Mouse (Mus musculus) heart, embryonic 10.5 days (tissue): Measurements from ENCODE around the gene Gm20518. TPM values are rescaled to one million over a fixed set of nuclear protein-coding genes. Genes with fewer than 3 reads are reported as not detected.

ENCODE experiments used
- DNase-seq: peaks from one replicate; pipeline ENCODE4 v3.0.0-alpha.2; 2017; ENCODE audit warnings: low spot score
- H3K27ac ChIP-seq: fragments of 300-500 bp; sonication (generic); 2 replicates; pipeline ENCODE4 v1.5.1; 2016; ENCODE audit warnings: mild to moderate bottlenecking
- H3K27me3 ChIP-seq: fragments of 300-500 bp; sonication (generic); 2 replicates; pipeline ENCODE4 v1.6.1; 2016; ENCODE audit warnings: mild to moderate bottlenecking; ENCODE audit not compliant: poor library complexity, insufficient read depth, severe bottlenecking
- H3K36me3 ChIP-seq: fragments of 300-500 bp; sonication (generic); 2 replicates; pipeline ENCODE4 v1.6.1; 2016; ENCODE audit warnings: mild to moderate bottlenecking, moderate library complexity
- H3K4me1 ChIP-seq: fragments of 300-500 bp; sonication (generic); 2 replicates; pipeline ENCODE4 v1.6.1; 2016; ENCODE audit warnings: mild to moderate bottlenecking
- H3K4me3 ChIP-seq: fragments of 300-500 bp; sonication (generic); 2 replicates; pipeline ENCODE4 v1.5.1; 2016; ENCODE audit warnings: mild to moderate bottlenecking, moderate library complexity
- H3K9me3 ChIP-seq: fragments of 300-500 bp; sonication (generic); 2 replicates; pipeline ENCODE4 v1.6.1; 2016; ENCODE audit warnings: mild to moderate bottlenecking, moderate library complexity
- WGBS: fragments of 180-500 bp; shearing (Covaris S2); methylation state at CpG from one replicate; pipeline ENCODE4 v1.1.7; 2016; 5-methylcytosine and 5-hydroxymethylcytosine counted together
- polyA plus RNA-seq: library from polyadenylated mRNA; unstranded; fragments of >200 nt; fragmentation: Nextera tagmentation; extraction: Ambion mirVana; gene quantifications from 2 replicates; pipeline ENCODE4 v1.2.1, GENCODE M21; 2016

Gm20518 gene
- polyA plus RNA-seq, 1 experiment from 2014 or later: 0.25 TPM

GRCm38 (mm10) chr16:17927351-17928082, 36.0 kb upstream of the Gm20518 start:
- no peak for DNase-seq
- WGBS: under 1% methylated on average over 71 of the region's 72 CpGs
- peaks cover 21% of the 10 kb centered on the region for H3K36me3 ChIP-seq
- peaks cover 32% of the 10 kb centered on the region for H3K4me1 ChIP-seq
- H3K27me3 ChIP-seq: peaks cover 5% of the 10 kb centered on the region; the same call in 1 of the 2 replicates
- no peaks in the 10 kb centered on the region for H3K9me3 ChIP-seq
- peak overlapping the region; percentile 91 for H3K4me3 ChIP-seq
- peak overlapping the region; percentile 93 for H3K27ac ChIP-seq

GRCm38 (mm10) chr16:17922163-17922538, 30.7 kb upstream of the Gm20518 start:
- DNase-seq: no peak
- no peaks in the 10 kb centered on the region for H3K9me3 ChIP-seq
- H3K27me3 ChIP-seq: peaks cover 43% of the 10 kb centered on the region
- peaks cover 21% of the 10 kb centered on the region for H3K36me3 ChIP-seq
- 1% methylated on average over 14 of the region's 14 CpGs for WGBS
- H3K27ac ChIP-seq: peak overlapping the region; percentile 93
- H3K4me1 ChIP-seq: peaks cover 32% of the 10 kb centered on the region
- peak overlapping the region; percentile 82 for H3K4me3 ChIP-seq

GRCm38 (mm10) chr16:17921325-17922162, 30.1 kb upstream of the Gm20518 start:
- Histone ChIP-seq H3K27ac (peak overlapping the region; percentile 93), H3K36me3 (peaks cover 20% of the 10 kb centered on the region), H3K9me3 (no peaks in the 10 kb centered on the region), H3K4me1 (peaks cover 27% of the 10 kb centered on the region), H3K27me3 (peaks cover 48% of the 10 kb centered on the region), H3K4me3 (peak overlapping the region; percentile 82)
- WGBS: 3% methylated on average over 47 of the region's 47 CpGs
- DNase-seq: peak; percentile 97

- Histone ChIP-seq H3K9me3 (no peaks in the 10 kb centered on the region), H3K36me3 (peaks cover 11% of the 10 kb centered on the region), H3K4me3 (peak overlapping the region; percentile 82), H3K27me3 (peaks cover 53% of the 10 kb centered on the region), H3K27ac (peak overlapping the region; percentile 5), H3K4me1 (peaks cover 27% of the 10 kb centered on the region)
- DNase-seq: no peak
- 4% methylated on average over 20 of the region's 20 CpGs for WGBS
These were observed 29.1 kb upstream of the Gm20518 start for GRCm38 (mm10) chr16:17920586-17920985.

- H3K4me1 ChIP-seq: peaks cover 21% of the 10 kb centered on the region
- H3K4me3 ChIP-seq: peak within 1 kb of the TSS; percentile 59
- no peak for DNase-seq
- WGBS: under 1% methylated on average over 102 of the region's 106 CpGs
- 0 out of 2 replicates have a peak within 1 kb of the TSS, but pooled peaks have one; percentile 17 for H3K27ac ChIP-seq
- H3K27me3 ChIP-seq: peaks cover 77% of the 10 kb centered on the region
- H3K36me3 ChIP-seq: no peaks in the 10 kb centered on the region
- no peaks in the 10 kb centered on the region for H3K9me3 ChIP-seq
These were observed 23.1 kb upstream of the Gm20518 start, which contains the start of gene Gsc2 for GRCm38 (mm10) chr16:17914307-17915249. Gsc2 (minus strand) TSS chr16:17915059.

GRCm38 (mm10) chr16:17911052-17911595, 19.7 kb upstream of the Gm20518 start, which contains the start of gene Ess2:
Ess2 (minus strand) TSS chr16:17911348.
- Histone ChIP-seq H3K27ac (peak within 1 kb of the TSS; percentile 94), H3K9me3 (no peaks in the 10 kb centered on the region), H3K27me3 (peaks cover 45% of the 10 kb centered on the region), H3K36me3 (peaks cover 34% of the 10 kb centered on the region), H3K4me3 (peak within 1 kb of the TSS; percentile 85), H3K4me1 (peaks cover 21% of the 10 kb centered on the region)
- DNase-seq: peak; percentile 96
- WGBS: under 1% methylated on average over 35 of the region's 35 CpGs

GRCm38 (mm10) chr16:17898462-17898861, 7.0 kb upstream of the Gm20518 start, which contains the start of the genes Dgcr2 and Tssk2:
Dgcr2 (minus strand) TSS chr16:17898562.
Tssk2 (plus strand) TSS chr16:17898637.
- H3K9me3 ChIP-seq: no peaks in the 10 kb centered on the region
- DNase-seq: no peak
- no peak within 1 kb of the TSS for H3K27ac ChIP-seq
- no peaks in the 10 kb centered on the region for H3K4me1 ChIP-seq
- peaks cover 3% of the 10 kb centered on the region; the same call in 1 of the 2 replicates for H3K27me3 ChIP-seq
- peaks cover 54% of the 10 kb centered on the region for H3K36me3 ChIP-seq
- 88% methylated on average over 14 of the region's 14 CpGs for WGBS
- no peak within 1 kb of the TSS for H3K4me3 ChIP-seq

- H3K27me3 ChIP-seq: peaks cover 3% of the 10 kb centered on the region; the same call in 1 of the 2 replicates
- peaks cover 9% of the 10 kb centered on the region for H3K4me1 ChIP-seq
- DNase-seq: no peak
- H3K27ac ChIP-seq: no peak overlapping the region
- H3K36me3 ChIP-seq: peaks cover 30% of the 10 kb centered on the region
- H3K4me3 ChIP-seq: no peak overlapping the region
- H3K9me3 ChIP-seq: no peaks in the 10 kb centered on the region
These were observed 4.6 kb upstream of the Gm20518 start for GRCm38 (mm10) chr16:17896091-17896490.

GRCm38 (mm10) chr16:17893923-17894322, 2.5 kb upstream of the Gm20518 start, which contains the start of gene Tssk1:
Tssk1 (plus strand) TSS chr16:17894223.
- Histone ChIP-seq H3K4me3 (no peak within 1 kb of the TSS), H3K27me3 (peaks cover 3% of the 10 kb centered on the region; the same call in 1 of the 2 replicates), H3K9me3 (no peaks in the 10 kb centered on the region), H3K4me1 (peaks cover 25% of the 10 kb centered on the region), H3K27ac (no peak within 1 kb of the TSS), H3K36me3 (peaks cover 11% of the 10 kb centered on the region)
- WGBS: 76% methylated on average over 2 of the region's 2 CpGs
- DNase-seq: no peak

GRCm38 (mm10) chr16:17892606-17893005, 1.1 kb upstream of the Gm20518 start:
- WGBS: 62% methylated on average over 3 of the region's 3 CpGs
- Histone ChIP-seq H3K4me1 (peaks cover 25% of the 10 kb centered on the region), H3K4me3 (no peak overlapping the region), H3K9me3 (no peaks in the 10 kb centered on the region), H3K27ac (no peak overlapping the region), H3K27me3 (peaks cover 3% of the 10 kb centered on the region; the same call in 1 of the 2 replicates), H3K36me3 (peaks cover 2% of the 10 kb centered on the region; the same call in 1 of the 2 replicates)
- DNase-seq: no peak

GRCm38 (mm10) chr16:17890917-17891566, 429 bp downstream of the Gm20518 start:
- peak overlapping the region; percentile 98 for H3K4me3 ChIP-seq
- H3K9me3 ChIP-seq: no peaks in the 10 kb centered on the region
- H3K4me1 ChIP-seq: peaks cover 25% of the 10 kb centered on the region
- DNase-seq: peak; percentile 84
- under 1% methylated on average over 44 of the region's 44 CpGs for WGBS
- H3K27me3 ChIP-seq: peaks cover 3% of the 10 kb centered on the region; the same call in 1 of the 2 replicates
- H3K36me3 ChIP-seq: peaks cover 3% of the 10 kb centered on the region; the same call in 1 of the 2 replicates
- H3K27ac ChIP-seq: peak overlapping the region; percentile 99
